Mouse (Mus musculus) CH12.LX (cell line): Measurements from ENCODE around the gene BC030867. TPM values are rescaled to one million over a fixed set of nuclear protein-coding genes. Genes with fewer than 3 reads are reported as not detected.

Source experiments
- DNase-seq: peaks from one replicate; pipeline ENCODE4 v3.0.0-alpha.2; 2013; ENCODE audit errors: extremely low read depth
- H3K27ac ChIP-seq: 2 replicates; pipeline ENCODE4 v1.5.1; 2012; ENCODE audit warnings: low read depth, mild to moderate bottlenecking, control low read depth, moderate library complexity; ENCODE audit not compliant: insufficient read depth
- H3K27me3 ChIP-seq: replicated peaks from 2 replicates; pipeline ENCODE3; 2012; ENCODE audit warnings: inconsistent platforms
- H3K36me3 ChIP-seq, 2 experiments: replicated peaks in 1 of 2; 2 replicates each; pipeline versions ENCODE3 to v1.6.1; 2012; ENCODE audit warnings: inconsistent platforms in 1 of 2, low read length in 1 of 2, mild to moderate bottlenecking in 1 of 2, mixed read lengths in 1 of 2, moderate library complexity in 1 of 2; ENCODE audit not compliant: control insufficient read depth in 1 of 2, insufficient read depth in 1 of 2
- H3K4me1 ChIP-seq, 2 experiments: 2 replicates each; pipeline ENCODE4 v1.6.1; 2012; ENCODE audit warnings: inconsistent platforms in 1 of 2, moderate library complexity in 1 of 2; ENCODE audit not compliant: insufficient read depth in 2 of 2, control insufficient read depth in 1 of 2
- H3K4me2 ChIP-seq: 2 replicates; pipeline ENCODE4 v1.6.1; 2012; ENCODE audit warnings: low read depth, mild to moderate bottlenecking, control low read depth; ENCODE audit not compliant: poor library complexity, insufficient read depth, severe bottlenecking
- H3K4me3 ChIP-seq, 3 experiments: fragments of 150-350 bp in 1 of 3; sonication (generic) in 1 of 3; replicated peaks in 1 of 3; 2 replicates each; pipeline versions ENCODE3 to v1.5.1; 2011 to 2012; ENCODE audit warnings: low read depth in 2 of 3, low read length in 2 of 3, mild to moderate bottlenecking in 2 of 3, moderate library complexity in 2 of 3, control low read depth in 1 of 3, improper control_type of control experiment in 1 of 3, inconsistent platforms in 1 of 3, mixed read lengths in 1 of 3; ENCODE audit not compliant: poor library complexity in 1 of 3
- H3K79me2 ChIP-seq: replicated peaks from 2 replicates; pipeline ENCODE4 v1.6.1; 2012; ENCODE audit warnings: mild to moderate bottlenecking, moderate library complexity; ENCODE audit not compliant: control insufficient read depth, poor library complexity, insufficient read depth, severe bottlenecking; ENCODE audit errors: extremely low read depth
- H3K9ac ChIP-seq: 2 replicates; pipeline ENCODE4 v1.6.1; 2012; ENCODE audit warnings: low read depth, mild to moderate bottlenecking, control low read depth, moderate library complexity; ENCODE audit not compliant: insufficient read depth
- H3K9me3 ChIP-seq: replicated peaks from 2 replicates; pipeline ENCODE3; 2012; ENCODE audit warnings: low read length, inconsistent platforms, mixed read lengths
- CHD1 ChIP-seq: IDR thresholded peaks from 2 replicates; pipeline ENCODE4 v1.6.1; 2012; ENCODE audit warnings: low read depth, low read length, improper control_type of control experiment, inconsistent platforms
- CHD2 ChIP-seq: IDR thresholded peaks from 2 replicates; pipeline ENCODE4 v1.6.1; 2011; ENCODE audit warnings: low read length, improper control_type of control experiment
- ELF1 ChIP-seq: IDR thresholded peaks from 2 replicates; pipeline ENCODE4 v1.6.1; 2014; ENCODE audit warnings: low read depth, mild to moderate bottlenecking, inconsistent platforms, low read length, improper control_type of control experiment
- EP300 ChIP-seq: IDR thresholded peaks from 2 replicates; pipeline ENCODE4 v1.6.1; 2011; ENCODE audit warnings: low read length, improper control_type of control experiment
- ETS1 ChIP-seq: conservative IDR thresholded peaks from 2 replicates; pipeline ENCODE4 v1.6.1; 2012; ENCODE audit warnings: low read depth, mild to moderate bottlenecking, inconsistent platforms, low read length, improper control_type of control experiment, moderate library complexity
- GABPA ChIP-seq: IDR thresholded peaks from 2 replicates; pipeline ENCODE4 v1.6.1; 2012; ENCODE audit warnings: low read depth, low read length, improper control_type of control experiment, inconsistent platforms; ENCODE audit not compliant: insufficient replicate concordance
- JUN ChIP-seq: IDR thresholded peaks from 2 replicates; pipeline ENCODE4 v1.6.1; 2011; ENCODE audit warnings: low read depth, mild to moderate bottlenecking, low read length, improper control_type of control experiment, moderate library complexity; ENCODE audit not compliant: insufficient read depth
- MAZ ChIP-seq: IDR thresholded peaks from 2 replicates; pipeline ENCODE4 v1.6.1; 2012; ENCODE audit warnings: low read depth, mild to moderate bottlenecking, inconsistent platforms, low read length, improper control_type of control experiment, moderate library complexity
- MEF2A ChIP-seq: IDR thresholded peaks from 2 replicates; pipeline ENCODE4 v1.6.1; 2014; ENCODE audit warnings: low read depth, mild to moderate bottlenecking, inconsistent platforms, low read length, improper control_type of control experiment, borderline replicate concordance
- MYC ChIP-seq: IDR thresholded peaks from 2 replicates; pipeline ENCODE4 v1.6.1; 2011; ENCODE audit warnings: low read depth, mild to moderate bottlenecking, improper control_type of control experiment, low read length
- NELFE ChIP-seq: IDR thresholded peaks from 2 replicates; pipeline ENCODE4 v1.6.1; 2011; ENCODE audit warnings: low read depth, low read length, improper control_type of control experiment
- NRF1 ChIP-seq: IDR thresholded peaks from 2 replicates; pipeline ENCODE4 v1.6.1; 2014; ENCODE audit warnings: low read depth, mild to moderate bottlenecking, inconsistent platforms, low read length, improper control_type of control experiment, moderate library complexity
- PAX5 ChIP-seq: IDR thresholded peaks from 2 replicates; pipeline ENCODE4 v1.6.1; 2012; ENCODE audit warnings: low read length, inconsistent platforms, mixed read lengths
- POLR2A ChIP-seq: IDR thresholded peaks from 2 replicates; pipeline ENCODE4 v1.6.1; 2011; ENCODE audit warnings: low read depth, mild to moderate bottlenecking, improper control_type of control experiment, low read length
- POLR2AphosphoS2 ChIP-seq: IDR thresholded peaks from 2 replicates; pipeline ENCODE4 v1.6.1; 2011; ENCODE audit warnings: low read depth, low read length, improper control_type of control experiment
- SMC3 ChIP-seq: IDR thresholded peaks from 2 replicates; pipeline ENCODE4 v1.6.1; 2011; ENCODE audit warnings: low read depth, low read length, improper control_type of control experiment
- TCF12 ChIP-seq: IDR thresholded peaks from 2 replicates; pipeline ENCODE4 v1.6.1; 2014; ENCODE audit warnings: low read depth, mild to moderate bottlenecking, inconsistent platforms, low read length, improper control_type of control experiment
- USF2 ChIP-seq: conservative IDR thresholded peaks from 2 replicates; pipeline ENCODE4 v1.6.1; 2011; ENCODE audit warnings: low read depth, low read length, improper control_type of control experiment
- ZMIZ1 ChIP-seq: IDR thresholded peaks from 2 replicates; pipeline ENCODE4 v1.6.1; 2012; ENCODE audit warnings: low read depth, mild to moderate bottlenecking, inconsistent platforms, low read length, improper control_type of control experiment
- dilution Hi-C: fragments of 300-500 bp; cut with MboI; formaldehyde crosslinking; loops from 2 replicates; pipeline ENCODE4 v1.14.3; 2020; ENCODE audit warnings: low sequenced_read_pairs; ENCODE audit not compliant: extremely low pct_unique_long_range_greater_than_20kb, extremely low pct_ligation_motif_present
- in situ Hi-C: fragments of 300-500 bp; cut with MboI; formaldehyde crosslinking; loops from 3 replicates; pipeline ENCODE4 v1.14.3; 2019; ENCODE audit warnings: low sequenced_read_pairs, low pct_ligation_motif_present, low pct_unique_long_range_greater_than_20kb, mixed read lengths
- polyA plus RNA-seq: library from polyadenylated mRNA; unstranded; fragments of >175 nt; gene quantifications from 2 replicates; pipeline ENCODE4 v1.2.1, GENCODE M21; 2012; ENCODE audit warnings: low read depth; ENCODE audit not compliant: insufficient read length
- total RNA-seq, 2 experiments: library from RNA; depleted of rRNA; stranded (reverse); fragments of 300-350 nt in 1 of 2; fragments of >200 nt in 1 of 2; gene quantifications; 2 replicates each; pipeline ENCODE4 v1.2.3; 2012 to 2014

BC030867 gene
- total and polyA plus RNA-seq, 3 experiments: 11.4 to 34.0 (median 26.2) TPM

- TF ChIP-seq MEF2A (peak; percentile 90), PAX5 (no peak), ELF1 (no peak), NELFE (no peak), MYC (no peak)
Measured at GRCm38 (mm10) chr11:102211936-102212341, 36.7 kb upstream of the BC030867 start (continued).

- H3K9me3 ChIP-seq: no peaks in the 10 kb centered on the region
- dilution Hi-C loops: no loop called here
- no peak overlapping the region for H3K4me3 ChIP-seq
- in situ Hi-C loops: no loop called here
- H3K79me2 ChIP-seq: 0 out of 2 replicates have a peak, but pooled peaks cover 2% of the 10 kb centered on the region
- peaks cover 51 to 91% of the 10 kb centered on the region in 2 experiments for H3K4me1 ChIP-seq
- no peak overlapping the region for H3K9ac ChIP-seq
- TF ChIP-seq ETS1 (peak; percentile 51), USF2 (no peak), TCF12 (peak; percentile 13; the same call in 1 of the 2 replicates)
- H3K27me3 ChIP-seq: no peaks in the 10 kb centered on the region
- no peak overlapping the region for H3K4me2 ChIP-seq
- DNase-seq: no peak
- H3K27ac ChIP-seq: no peak overlapping the region
- H3K36me3 ChIP-seq: peaks cover 0 to 19% of the 10 kb centered on the region in 2 experiments
Measured at GRCm38 (mm10) chr11:102214430-102215156, 34.1 kb upstream of the BC030867 start.

- peaks cover 0 to 17% of the 10 kb centered on the region in 2 experiments for H3K36me3 ChIP-seq
- in situ Hi-C loops (no loop called here), dilution Hi-C loops (no loop called here)
- H3K4me3 ChIP-seq: no peak overlapping the region
- H3K27me3 ChIP-seq: no peaks in the 10 kb centered on the region
- H3K79me2 ChIP-seq: 0 out of 2 replicates have a peak, but pooled peaks cover 2% of the 10 kb centered on the region
- no peak overlapping the region for H3K27ac ChIP-seq
- no peak for DNase-seq
- TF ChIP-seq CHD1: no peak
- no peak for TF ChIP-seq SMC3
- TF ChIP-seq ZMIZ1: no peak
- TF ChIP-seq ELF1: no peak
- TF ChIP-seq JUN: no peak
- no peak for TF ChIP-seq NELFE
- no peak for TF ChIP-seq POLR2AphosphoS2
- TF ChIP-seq MAZ: no peak
- TF ChIP-seq ETS1: no peak
- TF ChIP-seq GABPA: no peak
- no peak for TF ChIP-seq POLR2A
- TF ChIP-seq NRF1: no peak
- TF ChIP-seq EP300: no peak
- no peak for TF ChIP-seq TCF12
- no peak for TF ChIP-seq CHD2
- H3K4me1 ChIP-seq: peaks cover 53 to 92% of the 10 kb centered on the region in 2 experiments
- H3K4me2 ChIP-seq: no peak overlapping the region
- H3K9me3 ChIP-seq: no peaks in the 10 kb centered on the region
- H3K9ac ChIP-seq: no peak overlapping the region
Measured at GRCm38 (mm10) chr11:102215511-102215910, 33.2 kb upstream of the BC030867 start.
